Mouse (Mus musculus): ENCODE results near the gene Akna. TPM values are rescaled to one million over a fixed set of nuclear protein-coding genes. Genes with fewer than 3 reads are reported as not detected.

The Akna gene
- polyA plus RNA-seq, 1 experiment from 2014 or later = 5.2 TPM

DNA sequence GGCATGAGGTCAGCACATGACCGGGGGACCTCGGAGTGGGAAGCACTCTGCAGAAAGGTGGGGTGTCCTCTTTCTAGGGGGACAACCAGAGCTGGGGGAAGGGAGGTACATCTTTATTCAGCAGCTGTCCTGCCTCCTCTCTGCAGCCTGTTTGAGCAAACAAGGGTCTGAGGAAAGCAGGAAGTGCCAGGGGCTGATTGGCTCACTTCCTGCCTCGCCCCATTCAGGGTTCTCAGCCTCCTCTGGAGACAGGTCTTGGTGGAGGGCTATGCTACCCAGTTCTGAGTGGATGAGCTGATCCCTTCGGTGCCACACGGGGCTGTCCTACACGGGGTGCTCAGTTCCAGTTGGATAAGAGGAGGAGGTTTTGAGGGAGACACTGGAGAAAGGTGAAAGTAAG is 11.8 kb downstream of the Akna start:
- DNase-seq (peak; percentile 53), ATAC-seq (peak; percentile 24)
- Histone ChIP-seq H3K9ac (replicated peaks) (no peak overlapping the region; the same call in 1 of the 2 replicates), H3K27ac (ENCODE audit: low read depth) (peak overlapping the region; percentile 65), H3K4me2 (ENCODE audit: low read depth, low read length) (peak overlapping the region; percentile 27; the same call in 1 of the 2 replicates), H3K4me3 (ENCODE audit: low read depth, low read length) (no peak overlapping the region), H3K9me3 (ENCODE audit: low read length) (no peaks in the 10 kb centered on the region), H3K4me1 (ENCODE audit: insufficient read depth) (peaks cover 23% of the 10 kb centered on the region), H3K36me3 (replicated peaks; ENCODE audit: insufficient read depth, low read length) (peaks cover 28% of the 10 kb centered on the region), H3K27me3 (ENCODE audit: insufficient read depth, low read length) (no peaks in the 10 kb centered on the region)
- 41% methylated on average over 6 of the region's 6 CpGs for WGBS (ENCODE audit: insufficient replicate concordance)
- TF ChIP-seq CTCF (IDR thresholded peaks at IDR 0.05; ENCODE audit: low read depth) (no peak), EP300 (IDR thresholded peaks at IDR 0.05; ENCODE audit: low read depth) (no peak)

DNA sequence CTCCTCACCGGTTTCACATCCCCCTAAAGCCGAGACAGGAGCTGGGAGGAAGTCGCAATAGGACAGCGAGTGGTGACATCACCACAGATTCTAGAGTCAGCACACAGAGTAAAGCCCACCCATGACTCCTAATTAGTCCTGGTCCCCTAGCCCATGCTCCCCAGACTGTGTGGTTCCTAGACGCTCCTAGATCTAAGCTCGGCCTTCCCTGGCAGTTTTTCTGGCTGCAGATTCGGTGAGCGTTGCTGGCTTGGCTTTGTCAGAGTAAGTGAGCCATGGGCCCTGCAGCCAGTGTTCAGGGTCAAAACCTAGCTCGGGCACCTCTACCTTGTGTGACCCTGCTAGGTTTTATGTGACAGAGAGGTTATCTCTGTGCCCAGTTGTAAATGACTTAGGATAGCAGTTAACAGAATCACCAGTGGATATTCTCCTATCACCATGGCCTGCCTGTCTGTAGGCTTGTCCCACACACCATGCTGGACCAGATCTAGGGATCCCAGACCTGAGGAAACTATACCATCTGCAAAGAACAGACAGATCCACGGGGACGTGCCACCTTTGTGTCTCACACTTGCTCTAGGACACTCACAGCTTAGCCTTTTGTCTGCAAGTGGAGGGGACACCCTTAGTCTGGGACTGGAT is 13.1 kb downstream of the Akna start:
- Histone ChIP-seq H3K9me3 (ENCODE audit: low read length) (no peaks in the 10 kb centered on the region), H3K4me3 (ENCODE audit: low read depth, low read length) (no peak overlapping the region), H3K9ac (replicated peaks) (no peak overlapping the region), H3K4me2 (ENCODE audit: low read depth, low read length) (no peak overlapping the region), H3K36me3 (replicated peaks; ENCODE audit: insufficient read depth, low read length) (peaks cover 23% of the 10 kb centered on the region), H3K4me1 (ENCODE audit: insufficient read depth) (peaks cover 26% of the 10 kb centered on the region), H3K27ac (ENCODE audit: low read depth) (peak overlapping the region; percentile 23; the same call in 1 of the 2 replicates), H3K27me3 (ENCODE audit: insufficient read depth, low read length) (no peaks in the 10 kb centered on the region)
- ATAC-seq = peak; percentile 35
- DNase-seq = no peak
- peak; percentile 72 for TF ChIP-seq EP300 (IDR thresholded peaks at IDR 0.05; ENCODE audit: low read depth)
- no peak for TF ChIP-seq CTCF (IDR thresholded peaks at IDR 0.05; ENCODE audit: low read depth)
- WGBS (ENCODE audit: insufficient replicate concordance) = 61% methylated on average over 11 of the region's 11 CpGs

DNA sequence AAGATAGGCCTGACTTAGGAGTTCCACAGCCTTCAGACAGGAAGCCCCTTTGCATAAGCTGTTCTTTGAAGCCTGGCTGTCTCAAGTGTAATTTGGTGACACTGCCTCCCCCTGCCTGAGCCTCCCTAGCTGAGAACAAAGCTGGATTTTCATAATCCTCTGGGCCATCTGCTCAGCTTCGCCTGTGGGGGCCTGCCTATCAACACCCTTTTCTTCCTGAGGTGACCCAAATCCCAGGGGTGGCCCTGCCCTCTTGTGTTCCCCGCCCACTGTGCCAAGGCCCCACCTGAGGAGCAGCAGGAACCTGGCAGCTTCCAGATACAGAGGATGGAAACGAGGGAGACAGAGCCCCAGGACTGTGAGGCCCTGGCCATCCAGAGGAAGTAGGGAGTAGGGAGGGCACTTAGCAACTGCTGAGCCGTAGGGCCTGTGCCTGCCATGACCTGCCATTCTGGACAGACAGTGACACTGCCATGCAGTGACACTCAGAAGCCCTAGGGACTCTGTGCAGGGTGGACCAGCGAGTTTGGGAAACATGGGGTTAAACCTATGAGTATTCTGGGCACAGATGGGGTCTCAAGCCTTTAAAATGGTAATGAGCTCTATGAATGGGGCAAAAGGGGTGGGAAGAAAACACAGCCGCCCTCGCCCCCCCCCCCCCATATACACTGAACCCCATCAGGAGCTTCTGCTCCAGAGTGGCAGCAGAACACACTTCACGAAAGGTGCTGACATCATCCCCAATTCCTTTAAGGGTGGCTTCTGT is 13.8 kb downstream of the Akna start:
- H3K27ac ChIP-seq (ENCODE audit: low read depth) = peak overlapping the region; percentile 52
- peaks cover 21% of the 10 kb centered on the region for H3K36me3 ChIP-seq (replicated peaks; ENCODE audit: insufficient read depth, low read length)
- H3K4me1 ChIP-seq (ENCODE audit: insufficient read depth) = peaks cover 26% of the 10 kb centered on the region
- WGBS (ENCODE audit: insufficient replicate concordance) = 48% methylated on average over 8 of the region's 8 CpGs
- H3K9ac ChIP-seq (replicated peaks) = no peak overlapping the region
- no peaks in the 10 kb centered on the region for H3K27me3 ChIP-seq (ENCODE audit: insufficient read depth, low read length)
- peak; percentile 33 for ATAC-seq
- H3K9me3 ChIP-seq (ENCODE audit: low read length) = no peaks in the 10 kb centered on the region
- no peak overlapping the region for H3K4me3 ChIP-seq (ENCODE audit: low read depth, low read length)
- H3K4me2 ChIP-seq (ENCODE audit: low read depth, low read length) = no peak overlapping the region; the same call in 1 of the 2 replicates
- TF ChIP-seq EP300 (IDR thresholded peaks at IDR 0.05; ENCODE audit: low read depth) = no peak
- TF ChIP-seq CTCF (IDR thresholded peaks at IDR 0.05; ENCODE audit: low read depth) = no peak
- DNase-seq = no peak

DNA sequence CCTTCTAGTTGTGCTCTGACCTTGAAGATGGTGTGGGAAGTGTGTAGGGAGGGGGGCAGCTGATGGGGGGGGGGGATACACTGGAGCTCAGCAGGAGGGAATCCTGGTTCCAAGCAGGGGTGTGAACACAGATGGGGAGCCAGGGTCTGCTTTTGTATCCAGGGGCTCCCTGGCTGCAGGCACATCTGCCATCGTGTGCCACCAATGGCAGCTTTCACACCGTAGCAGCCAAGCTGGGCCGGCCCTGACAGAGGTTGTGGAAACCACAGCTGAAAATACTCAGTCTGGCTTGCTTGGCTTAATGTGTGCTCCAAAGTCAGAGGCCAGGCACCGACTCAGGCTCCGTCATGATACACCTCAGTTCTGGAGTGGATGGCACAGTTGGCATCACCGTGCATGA is 15.1 kb downstream of the Akna start:
- no peak overlapping the region for H3K4me3 ChIP-seq (ENCODE audit: low read depth, low read length)
- TF ChIP-seq CTCF (IDR thresholded peaks at IDR 0.05; ENCODE audit: low read depth) = no peak
- TF ChIP-seq EP300 (IDR thresholded peaks at IDR 0.05; ENCODE audit: low read depth) = no peak
- no peak overlapping the region for H3K9ac ChIP-seq (replicated peaks)
- ATAC-seq = no peak
- no peaks in the 10 kb centered on the region for H3K9me3 ChIP-seq (ENCODE audit: low read length)
- H3K4me1 ChIP-seq (ENCODE audit: insufficient read depth) = peaks cover 36% of the 10 kb centered on the region
- 89% methylated on average over 6 of the region's 6 CpGs for WGBS (ENCODE audit: insufficient replicate concordance)
- no peak overlapping the region for H3K4me2 ChIP-seq (ENCODE audit: low read depth, low read length)
- H3K27me3 ChIP-seq (ENCODE audit: insufficient read depth, low read length) = no peaks in the 10 kb centered on the region
- H3K36me3 ChIP-seq (replicated peaks; ENCODE audit: insufficient read depth, low read length) = peaks cover 29% of the 10 kb centered on the region
- no peak overlapping the region for H3K27ac ChIP-seq (ENCODE audit: low read depth)
- no peak for DNase-seq

DNA sequence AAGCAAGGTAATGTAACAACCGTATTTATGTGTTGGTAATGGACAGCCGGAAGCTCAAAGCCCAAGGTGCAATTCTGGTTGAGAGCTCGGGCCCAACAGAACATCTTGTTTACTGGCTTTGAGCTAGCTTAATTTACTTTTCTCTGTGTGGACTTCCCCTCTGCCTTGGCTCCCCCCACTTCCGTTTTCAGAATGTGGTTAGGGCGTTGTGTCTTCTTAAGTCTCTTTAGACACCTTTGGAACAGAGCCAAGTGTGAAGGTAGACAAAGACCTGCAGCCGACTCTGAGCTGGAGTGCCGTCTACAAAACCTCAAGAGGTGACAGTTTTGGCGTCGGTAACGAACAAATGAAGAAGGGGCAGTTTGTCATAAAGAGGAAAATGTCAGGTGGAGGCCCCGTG is 17.4 kb downstream of the Akna start:
- peak; percentile 18; the same call in 1 of the 2 replicates for ATAC-seq
- H3K36me3 ChIP-seq (replicated peaks; ENCODE audit: insufficient read depth, low read length) = peaks cover 42% of the 10 kb centered on the region
- 40% methylated on average over 11 of the region's 11 CpGs for WGBS (ENCODE audit: insufficient replicate concordance)
- peak overlapping the region; percentile 4; the same call in 1 of the 2 replicates for H3K4me3 ChIP-seq (ENCODE audit: low read depth, low read length)
- no peak for DNase-seq
- H3K27me3 ChIP-seq (ENCODE audit: insufficient read depth, low read length) = no peaks in the 10 kb centered on the region
- no peaks in the 10 kb centered on the region for H3K9me3 ChIP-seq (ENCODE audit: low read length)
- TF ChIP-seq EP300 (IDR thresholded peaks at IDR 0.05; ENCODE audit: low read depth) (no peak), CTCF (IDR thresholded peaks at IDR 0.05; ENCODE audit: low read depth) (no peak)
- H3K27ac ChIP-seq (ENCODE audit: low read depth) = peak overlapping the region; percentile 71
- no peak overlapping the region for H3K9ac ChIP-seq (replicated peaks)
- H3K4me1 ChIP-seq (ENCODE audit: insufficient read depth) = peaks cover 38% of the 10 kb centered on the region
- H3K4me2 ChIP-seq (ENCODE audit: low read depth, low read length) = peak overlapping the region; percentile 49; the same call in 1 of the 2 replicates

DNA sequence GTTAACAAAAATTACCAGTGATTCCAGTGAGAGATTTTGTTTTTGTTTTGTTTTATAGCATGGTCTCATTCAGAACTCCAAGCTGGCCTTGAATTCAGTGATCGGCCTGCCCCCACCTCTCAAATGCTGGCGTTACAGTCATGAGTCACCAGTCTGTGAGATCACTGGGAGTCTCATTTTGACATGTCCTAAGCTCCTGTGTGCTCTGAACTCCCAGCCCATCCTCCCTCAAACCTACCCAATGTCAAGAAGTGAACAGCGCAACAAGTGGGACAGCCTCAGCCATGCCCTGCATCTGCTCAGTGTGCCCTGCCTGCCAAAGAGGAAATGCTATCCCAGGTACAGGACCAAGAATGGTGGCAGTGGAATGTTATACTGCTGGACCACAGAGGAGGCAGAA is 17.9 kb downstream of the Akna start:
- Histone ChIP-seq H3K27ac (ENCODE audit: low read depth) (peak overlapping the region; percentile 46), H3K4me1 (ENCODE audit: insufficient read depth) (peaks cover 34% of the 10 kb centered on the region), H3K4me3 (ENCODE audit: low read depth, low read length) (no peak overlapping the region), H3K9me3 (ENCODE audit: low read length) (no peaks in the 10 kb centered on the region), H3K27me3 (ENCODE audit: insufficient read depth, low read length) (no peaks in the 10 kb centered on the region), H3K4me2 (ENCODE audit: low read depth, low read length) (no peak overlapping the region), H3K36me3 (replicated peaks; ENCODE audit: insufficient read depth, low read length) (peaks cover 37% of the 10 kb centered on the region), H3K9ac (replicated peaks) (no peak overlapping the region)
- no peak for TF ChIP-seq EP300 (IDR thresholded peaks at IDR 0.05; ENCODE audit: low read depth)
- no peak for TF ChIP-seq CTCF (IDR thresholded peaks at IDR 0.05; ENCODE audit: low read depth)
- no peak for DNase-seq
- 87% methylated on average over 3 of the region's 3 CpGs for WGBS (ENCODE audit: insufficient replicate concordance)
- ATAC-seq = no peak

Measured in liver, postnatal 0 days (tissue).